Mouse (Mus musculus): ENCODE measurements around the gene Gm45717. TPM values are rescaled to one million over a fixed set of nuclear protein-coding genes. Genes with fewer than 3 reads are reported as not detected.

Gene Gm45717
- polyA plus RNA-seq, 1 experiment from 2014 or later: not detected

DNA sequence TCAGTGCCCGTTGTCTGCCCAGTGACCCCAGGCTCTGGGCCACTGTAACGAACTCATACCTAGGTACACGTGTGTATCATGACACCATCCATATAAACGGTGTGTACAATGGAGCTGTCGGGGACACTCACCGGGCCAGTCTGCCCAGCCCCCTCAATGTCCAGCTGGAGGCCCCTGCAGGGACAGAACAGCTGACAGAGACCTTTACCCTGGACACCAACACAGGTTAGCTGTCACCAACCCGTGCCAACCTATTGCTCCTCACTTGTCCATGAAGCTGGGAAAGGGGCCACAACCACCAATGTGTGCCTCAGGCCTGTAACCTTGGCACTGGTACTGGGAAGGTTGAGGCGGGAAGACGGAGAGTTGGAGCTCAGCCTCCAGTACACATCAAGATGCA lies 13.4 kb downstream of the Gm45717 start:
- peak overlapping the region; percentile 61 to 64 for H3K4me3 ChIP-seq (ENCODE audit: control insufficient read depth in 1 of 2, insufficient read depth in 1 of 2, low read depth in 1 of 2, low read length in 2 of 2)
- peak overlapping the region; percentile 86 for H3K9ac ChIP-seq (ENCODE audit: low read length)
- ATAC-seq (ENCODE audit: insufficient number of reproducible peaks, insufficient read depth, low FRiP score, low read depth): no peak
- peaks cover 25% of the 10 kb centered on the region for H3K36me3 ChIP-seq (ENCODE audit: control insufficient read depth, insufficient read depth, low read length)
- 57% methylated on average over 9 of the region's 9 CpGs for WGBS
- H3K27ac ChIP-seq (replicated peaks in 1 of 2; ENCODE audit: control insufficient read depth in 1 of 2, insufficient read depth in 1 of 2, low read depth in 2 of 2, low read length in 2 of 2): peak overlapping the region; percentile 87 to 90
- H3K27me3 ChIP-seq (ENCODE audit: control insufficient read depth, insufficient read depth, low read length): no peaks in the 10 kb centered on the region
- H3K9me3 ChIP-seq (ENCODE audit: control insufficient read depth, low read length): no peaks in the 10 kb centered on the region
- peaks cover 11 to 22% of the 10 kb centered on the region in 2 experiments for H3K4me1 ChIP-seq (ENCODE audit: control insufficient read depth in 2 of 2, insufficient read depth in 2 of 2, low read length in 2 of 2)
- peak overlapping the region; percentile 77 for H3K4me2 ChIP-seq (ENCODE audit: low read length)

GRCm38 (mm10) chr7:140941222-140942051 lies 14.3 kb downstream of the Gm45717 start, which contains the start of gene Pgghg:
TSS of gene Pgghg (plus strand) at chr7:140941391.
- H3K9ac ChIP-seq (ENCODE audit: low read length): peak within 1 kb of the TSS; percentile 86
- peak within 1 kb of the TSS; percentile 77 for H3K4me2 ChIP-seq (ENCODE audit: low read length)
- WGBS: 4% methylated on average over 33 of the region's 33 CpGs
- peaks cover 18% of the 10 kb centered on the region for H3K36me3 ChIP-seq (ENCODE audit: control insufficient read depth, insufficient read depth, low read length)
- H3K4me1 ChIP-seq (ENCODE audit: control insufficient read depth in 2 of 2, insufficient read depth in 2 of 2, low read length in 2 of 2): peaks cover 5 to 14% of the 10 kb centered on the region in 2 experiments; a peak in 3 of 4 replicates
- peak within 1 kb of the TSS; percentile 87 to 90 for H3K27ac ChIP-seq (replicated peaks in 1 of 2; ENCODE audit: control insufficient read depth in 1 of 2, insufficient read depth in 1 of 2, low read depth in 2 of 2, low read length in 2 of 2)
- no peaks in the 10 kb centered on the region for H3K9me3 ChIP-seq (ENCODE audit: control insufficient read depth, low read length)
- peak; percentile 87 for ATAC-seq (ENCODE audit: insufficient number of reproducible peaks, insufficient read depth, low FRiP score, low read depth)
- peak within 1 kb of the TSS; percentile 61 to 64 for H3K4me3 ChIP-seq (ENCODE audit: control insufficient read depth in 1 of 2, insufficient read depth in 1 of 2, low read depth in 1 of 2, low read length in 2 of 2)
- H3K27me3 ChIP-seq (ENCODE audit: control insufficient read depth, insufficient read depth, low read length): no peaks in the 10 kb centered on the region

- H3K36me3 ChIP-seq (ENCODE audit: control insufficient read depth, insufficient read depth, low read length): peaks cover 1% of the 10 kb centered on the region; the same call in 1 of the 2 replicates
- 0 out of 2 replicates have a peak overlapping the region, but pooled peaks have one; percentile 30 for H3K9ac ChIP-seq (ENCODE audit: low read length)
- no peak for ATAC-seq (ENCODE audit: insufficient number of reproducible peaks, insufficient read depth, low FRiP score, low read depth)
- H3K9me3 ChIP-seq (ENCODE audit: control insufficient read depth, low read length): no peaks in the 10 kb centered on the region
- H3K4me2 ChIP-seq (ENCODE audit: low read length): no peak overlapping the region
- no peak overlapping the region for H3K4me3 ChIP-seq (ENCODE audit: control insufficient read depth in 1 of 2, insufficient read depth in 1 of 2, low read depth in 1 of 2, low read length in 2 of 2)
- peaks cover 3 to 10% of the 10 kb centered on the region in 2 experiments; a peak in 2 of 4 replicates for H3K4me1 ChIP-seq (ENCODE audit: control insufficient read depth in 2 of 2, insufficient read depth in 2 of 2, low read length in 2 of 2)
- no peak overlapping the region for H3K27ac ChIP-seq (replicated peaks in 1 of 2; ENCODE audit: control insufficient read depth in 1 of 2, insufficient read depth in 1 of 2, low read depth in 2 of 2, low read length in 2 of 2)
- 12% methylated on average over 8 of the region's 8 CpGs for WGBS
- no peaks in the 10 kb centered on the region for H3K27me3 ChIP-seq (ENCODE audit: control insufficient read depth, insufficient read depth, low read length)
Measured at GRCm38 (mm10) chr7:140939669-140940171, 16.0 kb downstream of the Gm45717 start.

DNA sequence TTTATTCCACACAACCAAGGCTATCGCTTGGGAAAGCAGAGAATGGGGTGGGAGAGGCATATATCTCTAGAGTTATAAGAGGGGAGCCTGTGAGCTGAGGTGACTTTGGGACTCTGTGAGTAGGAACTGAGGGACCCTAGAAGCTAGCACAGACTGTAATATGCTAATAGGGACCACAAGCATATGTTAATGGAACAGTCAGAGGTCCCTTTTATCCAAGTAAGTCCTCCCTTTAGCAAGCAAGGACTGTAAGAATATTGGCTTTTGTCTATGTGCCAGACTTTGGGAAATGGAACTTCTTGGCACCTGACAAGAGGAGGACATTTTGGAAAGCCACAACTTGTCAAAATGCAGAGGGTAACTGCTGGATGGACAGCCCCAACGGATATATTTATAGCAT lies 16.8 kb downstream of the Gm45717 start:
- Histone ChIP-seq H3K4me1 (ENCODE audit: control insufficient read depth in 2 of 2, insufficient read depth in 2 of 2, low read length in 2 of 2) (peaks cover 3 to 10% of the 10 kb centered on the region in 2 experiments; a peak in 2 of 4 replicates), H3K4me2 (ENCODE audit: low read length) (no peak overlapping the region), H3K9ac (ENCODE audit: low read length) (no peak overlapping the region), H3K9me3 (ENCODE audit: control insufficient read depth, low read length) (no peaks in the 10 kb centered on the region), H3K27me3 (ENCODE audit: control insufficient read depth, insufficient read depth, low read length) (no peaks in the 10 kb centered on the region; the same call in 1 of the 2 replicates), H3K36me3 (ENCODE audit: control insufficient read depth, insufficient read depth, low read length) (no peaks in the 10 kb centered on the region), H3K27ac (replicated peaks in 1 of 2; ENCODE audit: control insufficient read depth in 1 of 2, insufficient read depth in 1 of 2, low read depth in 2 of 2, low read length in 2 of 2) (no peak overlapping the region), H3K4me3 (ENCODE audit: control insufficient read depth in 1 of 2, insufficient read depth in 1 of 2, low read depth in 1 of 2, low read length in 2 of 2) (no peak overlapping the region)
- no peak for ATAC-seq (ENCODE audit: insufficient number of reproducible peaks, insufficient read depth, low FRiP score, low read depth)
- WGBS: 29% methylated on average over 2 of the region's 2 CpGs

DNA sequence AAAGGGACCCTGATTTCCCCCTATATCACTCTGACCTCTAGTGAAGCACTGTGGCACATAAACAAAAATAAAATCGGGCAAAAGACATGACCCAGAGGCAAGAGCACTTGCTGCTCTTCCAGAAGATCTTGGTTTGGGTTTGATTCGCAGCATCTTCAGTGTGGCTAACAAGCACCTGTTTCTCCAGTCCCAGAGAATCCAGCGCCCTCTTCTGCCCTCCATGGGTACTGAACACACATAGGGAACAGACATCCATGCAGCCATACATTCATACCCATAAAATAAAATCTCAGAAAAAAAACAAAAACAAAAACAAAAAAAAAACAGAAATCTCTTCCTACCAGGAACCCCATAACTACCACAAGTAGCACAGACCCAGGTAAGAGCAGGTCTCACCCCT lies 17.3 kb downstream of the Gm45717 start:
- Histone ChIP-seq H3K9ac (ENCODE audit: low read length) (no peak overlapping the region), H3K36me3 (ENCODE audit: control insufficient read depth, insufficient read depth, low read length) (no peaks in the 10 kb centered on the region), H3K4me2 (ENCODE audit: low read length) (no peak overlapping the region), H3K9me3 (ENCODE audit: control insufficient read depth, low read length) (no peaks in the 10 kb centered on the region), H3K27ac (replicated peaks in 1 of 2; ENCODE audit: control insufficient read depth in 1 of 2, insufficient read depth in 1 of 2, low read depth in 2 of 2, low read length in 2 of 2) (no peak overlapping the region), H3K4me3 (ENCODE audit: control insufficient read depth in 1 of 2, insufficient read depth in 1 of 2, low read depth in 1 of 2, low read length in 2 of 2) (no peak overlapping the region), H3K27me3 (ENCODE audit: control insufficient read depth, insufficient read depth, low read length) (no peaks in the 10 kb centered on the region; the same call in 1 of the 2 replicates), H3K4me1 (ENCODE audit: control insufficient read depth in 2 of 2, insufficient read depth in 2 of 2, low read length in 2 of 2) (peaks cover 3 to 10% of the 10 kb centered on the region in 2 experiments; a peak in 2 of 4 replicates)
- ATAC-seq (ENCODE audit: insufficient number of reproducible peaks, insufficient read depth, low FRiP score, low read depth): no peak
- 51% methylated on average over 3 of the region's 3 CpGs for WGBS

- no peak overlapping the region for H3K4me3 ChIP-seq (ENCODE audit: control insufficient read depth in 1 of 2, insufficient read depth in 1 of 2, low read depth in 1 of 2, low read length in 2 of 2)
- H3K4me2 ChIP-seq (ENCODE audit: low read length): no peak overlapping the region
- H3K9me3 ChIP-seq (ENCODE audit: control insufficient read depth, low read length): no peaks in the 10 kb centered on the region
- peaks cover 34% of the 10 kb centered on the region for H3K27me3 ChIP-seq (ENCODE audit: control insufficient read depth, insufficient read depth, low read length)
- no peak overlapping the region for H3K9ac ChIP-seq (ENCODE audit: low read length)
- H3K27ac ChIP-seq (replicated peaks in 1 of 2; ENCODE audit: control insufficient read depth in 1 of 2, insufficient read depth in 1 of 2, low read depth in 2 of 2, low read length in 2 of 2): no peak overlapping the region
- H3K4me1 ChIP-seq (ENCODE audit: control insufficient read depth in 2 of 2, insufficient read depth in 2 of 2, low read length in 2 of 2): peaks cover 0 to 9% of the 10 kb centered on the region in 2 experiments; a peak in 2 of 4 replicates
- 85% methylated on average over 6 of the region's 6 CpGs for WGBS
- no peaks in the 10 kb centered on the region for H3K36me3 ChIP-seq (ENCODE audit: control insufficient read depth, insufficient read depth, low read length)
- ATAC-seq (ENCODE audit: insufficient number of reproducible peaks, insufficient read depth, low FRiP score, low read depth): no peak
Measured at GRCm38 (mm10) chr7:140927181-140927580, 28.6 kb downstream of the Gm45717 start.

DNA sequence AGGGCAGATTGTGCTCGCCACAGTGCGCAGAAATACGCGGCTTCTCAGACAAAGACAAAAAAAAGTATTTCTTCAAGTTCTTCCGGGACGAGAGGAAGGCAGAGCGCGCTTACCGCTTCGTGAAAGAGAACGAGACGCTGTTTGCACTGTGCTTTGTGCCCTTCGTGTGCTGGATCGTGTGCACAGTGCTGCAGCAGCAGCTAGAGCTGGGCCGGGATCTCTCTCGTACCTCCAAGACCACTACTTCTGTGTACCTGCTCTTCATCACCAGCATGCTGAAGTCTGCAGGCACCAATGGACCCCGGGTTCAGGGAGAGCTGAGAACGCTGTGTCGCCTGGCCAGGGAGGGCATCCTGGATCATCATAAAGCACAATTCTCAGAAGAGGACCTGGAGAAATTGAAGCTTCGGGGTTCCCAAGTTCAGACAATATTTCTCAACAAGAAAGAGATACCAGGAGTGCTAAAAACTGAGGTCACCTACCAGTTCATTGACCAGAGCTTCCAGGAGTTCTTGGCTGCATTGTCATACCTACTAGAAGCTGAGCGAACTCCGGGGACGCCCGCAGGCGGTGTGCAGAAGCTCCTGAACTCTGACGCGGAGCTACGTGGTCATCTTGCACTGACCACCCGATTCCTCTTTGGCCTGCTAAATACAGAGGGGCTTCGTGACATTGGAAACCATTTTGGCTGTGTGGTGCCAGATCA lies 32.5 kb downstream of the Gm45717 start:
- H3K4me2 ChIP-seq (ENCODE audit: low read length): peak overlapping the region; percentile 62
- 23% methylated on average over 30 of the region's 30 CpGs for whole genome bisulfite sequencing
- H3K27ac ChIP-seq (replicated peaks in 1 of 2; ENCODE audit: control insufficient read depth in 1 of 2, insufficient read depth in 1 of 2, low read depth in 2 of 2, low read length in 2 of 2): no peak overlapping the region
- no peaks in the 10 kb centered on the region for H3K36me3 ChIP-seq (ENCODE audit: control insufficient read depth, insufficient read depth, low read length)
- no peak overlapping the region for H3K9ac ChIP-seq (ENCODE audit: low read length)
- peaks cover 71% of the 10 kb centered on the region for H3K27me3 ChIP-seq (ENCODE audit: control insufficient read depth, insufficient read depth, low read length)
- peaks cover 0 to 12% of the 10 kb centered on the region in 2 experiments; a peak in 2 of 4 replicates for H3K4me1 ChIP-seq (ENCODE audit: control insufficient read depth in 2 of 2, insufficient read depth in 2 of 2, low read length in 2 of 2)
- H3K9me3 ChIP-seq (ENCODE audit: control insufficient read depth, low read length): no peaks in the 10 kb centered on the region
- peak overlapping the region in 1 of 2 experiments; percentile 30; a peak in 2 of 4 replicates for H3K4me3 ChIP-seq (ENCODE audit: control insufficient read depth in 1 of 2, insufficient read depth in 1 of 2, low read depth in 1 of 2, low read length in 2 of 2)
- no peak for ATAC-seq (ENCODE audit: insufficient number of reproducible peaks, insufficient read depth, low FRiP score, low read depth)
